Mouse (Mus musculus) erythroid progenitor cell, adult 5-6 weeks (primary cell): ENCODE measurements around the gene Gm47959. TPM values are rescaled to one million over a fixed set of nuclear protein-coding genes. Genes with fewer than 3 reads are reported as not detected.

Source experiments
- ATAC-seq: replicated peaks from 2 replicates; pipeline ENCODE4 v1.8.0; 2016; ENCODE audit warnings: moderate number of reproducible peaks, mild to moderate bottlenecking, moderate TSS enrichment, inconsistent platforms; ENCODE audit not compliant: poor library complexity, low FRiP score, severe bottlenecking
- total RNA-seq, 2 experiments: library from RNA; stranded (forward) in 1 of 2; stranded (reverse) in 1 of 2; fragments of 150-400 nt in 1 of 2; fragments of 186-747, 209-891 nt in 1 of 2; gene quantifications; 2 replicates each; pipeline versions ENCODE4 v1.2.3 to v1.2.4; 2015 to 2017; ENCODE audit warnings: low replicate concordance in 2 of 2

The Gm47959 gene
- total RNA-seq, 2 experiments from 2014 or later, result not detected

- no peak for ATAC-seq
Observed at GRCm38 (mm10) chr1:83016556-83016955, 16.2 kb downstream of the Gm47959 start.

- ATAC-seq, result no peak
Observed at GRCm38 (mm10) chr1:83031950-83032349, 31.6 kb downstream of the Gm47959 start.

GRCm38 (mm10) chr1:83032508-83032907, 32.2 kb downstream of the Gm47959 start:
- ATAC-seq, result no peak

GRCm38 (mm10) chr1:83034509-83034908, 34.2 kb downstream of the Gm47959 start:
- no peak for ATAC-seq

GRCm38 (mm10) chr1:83036892-83037667, 36.7 kb downstream of the Gm47959 start:
- no peak for ATAC-seq

- ATAC-seq, result no peak
Observed at GRCm38 (mm10) chr1:83038109-83038672, 37.8 kb downstream of the Gm47959 start, which contains the start of gene Slc19a3. Gene Slc19a3, minus strand, starts transcription at chr1:83038448.

- ATAC-seq, result no peak
Observed at GRCm38 (mm10) chr1:83039080-83039479, 38.7 kb downstream of the Gm47959 start.

GRCm38 (mm10) chr1:83042380-83042779, 42.0 kb downstream of the Gm47959 start, which contains the start of gene Krtap28-10:
Gene Krtap28-10, minus strand, starts transcription at chr1:83042480.
- no peak for ATAC-seq

- ATAC-seq, result no peak
Observed at GRCm38 (mm10) chr1:83044882-83045427, 44.6 kb downstream of the Gm47959 start, which contains the start of gene Gm47969. Gene Gm47969, plus strand, starts transcription at chr1:83044932.

Other genes starting within 250 kb of the Gm47959 start
- gene Tm4sf20, start 232.1 kb upstream of the Gm47959 start, total RNA-seq (2015; ENCODE audit: low replicate concordance), result not detected in 2 replicates
- not detected in 2 replicates for gene Tm4sf20, start 232.1 kb upstream of the Gm47959 start, total RNA-seq (2017; ENCODE audit: low replicate concordance)
- gene Gm47791, start 229.3 kb upstream of the Gm47959 start, total RNA-seq (2015; ENCODE audit: low replicate concordance), result not detected in 2 replicates
- gene Gm47791, start 229.3 kb upstream of the Gm47959 start, total RNA-seq (2017; ENCODE audit: low replicate concordance), result not detected in 2 replicates
- gene Agfg1, start 161.1 kb upstream of the Gm47959 start, total RNA-seq (2015; ENCODE audit: low replicate concordance), result 24.9 and 33.5 TPM in 2 replicates
- gene Agfg1, start 161.1 kb upstream of the Gm47959 start, total RNA-seq (2017; ENCODE audit: low replicate concordance), result 24.1 and 25.6 TPM in 2 replicates
- 5.8 TPM in 1 of 2 replicates, not detected in the other for gene A030005L19Rik, start 87.2 kb upstream of the Gm47959 start, total RNA-seq (2015; ENCODE audit: low replicate concordance)
- gene A030005L19Rik, start 87.2 kb upstream of the Gm47959 start, total RNA-seq (2017; ENCODE audit: low replicate concordance), result 1.7 TPM in 1 of 2 replicates, not detected in the other
- not detected in 2 replicates for gene A030014E15Rik, start 75.6 kb upstream of the Gm47959 start, total RNA-seq (2015; ENCODE audit: low replicate concordance)
- gene A030014E15Rik, start 75.6 kb upstream of the Gm47959 start, total RNA-seq (2017; ENCODE audit: low replicate concordance), result not detected in 2 replicates
- not detected in 2 replicates for gene Gm6217, start 69.1 kb upstream of the Gm47959 start, total RNA-seq (2015; ENCODE audit: low replicate concordance)
- not detected in 2 replicates for gene Gm6217, start 69.1 kb upstream of the Gm47959 start, total RNA-seq (2017; ENCODE audit: low replicate concordance)
- gene A030003K21Rik, start 57.2 kb upstream of the Gm47959 start, total RNA-seq (2015; ENCODE audit: low replicate concordance), result not detected in 2 replicates
- not detected in 2 replicates for gene A030003K21Rik, start 57.2 kb upstream of the Gm47959 start, total RNA-seq (2017; ENCODE audit: low replicate concordance)
- not detected in 2 replicates for gene Gm7544, start 44.5 kb upstream of the Gm47959 start, total RNA-seq (2015; ENCODE audit: low replicate concordance)
- not detected in 2 replicates for gene Gm7544, start 44.5 kb upstream of the Gm47959 start, total RNA-seq (2017; ENCODE audit: low replicate concordance)
- gene Gm47955, start 40.3 kb upstream of the Gm47959 start, total RNA-seq (2015; ENCODE audit: low replicate concordance), result not detected in 2 replicates
- gene Gm47955, start 40.3 kb upstream of the Gm47959 start, total RNA-seq (2017; ENCODE audit: low replicate concordance), result not detected in 2 replicates
- not detected in 2 replicates for gene Slc19a3, start 37.9 kb downstream of the Gm47959 start, total RNA-seq (2015; ENCODE audit: low replicate concordance)
- gene Slc19a3, start 37.9 kb downstream of the Gm47959 start, total RNA-seq (2017; ENCODE audit: low replicate concordance), result not detected in 2 replicates
- not detected in 2 replicates for gene Krtap28-10, start 41.9 kb downstream of the Gm47959 start, total RNA-seq (2015; ENCODE audit: low replicate concordance)
- gene Krtap28-10, start 41.9 kb downstream of the Gm47959 start, total RNA-seq (2017; ENCODE audit: low replicate concordance), result not detected in 2 replicates
- not detected in 2 replicates for gene Gm47969, start 44.4 kb downstream of the Gm47959 start, total RNA-seq (2015; ENCODE audit: low replicate concordance)
- not detected in 2 replicates for gene Gm47969, start 44.4 kb downstream of the Gm47959 start, total RNA-seq (2017; ENCODE audit: low replicate concordance)
- not detected in 2 replicates for gene A030005K14Rik, start 58.8 kb downstream of the Gm47959 start, total RNA-seq (2015; ENCODE audit: low replicate concordance)
- not detected in 2 replicates for gene A030005K14Rik, start 58.8 kb downstream of the Gm47959 start, total RNA-seq (2017; ENCODE audit: low replicate concordance)
- gene Krtap28-13, start 60.4 kb downstream of the Gm47959 start, total RNA-seq (2015; ENCODE audit: low replicate concordance), result not detected in 2 replicates
- not detected in 2 replicates for gene Krtap28-13, start 60.4 kb downstream of the Gm47959 start, total RNA-seq (2017; ENCODE audit: low replicate concordance)
- gene Ccl20, start 116.2 kb downstream of the Gm47959 start, total RNA-seq (2015; ENCODE audit: low replicate concordance), result not detected in 2 replicates
- gene Ccl20, start 116.2 kb downstream of the Gm47959 start, total RNA-seq (2017; ENCODE audit: low replicate concordance), result not detected in 2 replicates
- gene Daw1, start 159.2 kb downstream of the Gm47959 start, total RNA-seq (2015; ENCODE audit: low replicate concordance), result not detected in 2 replicates
- not detected in 2 replicates for gene Daw1, start 159.2 kb downstream of the Gm47959 start, total RNA-seq (2017; ENCODE audit: low replicate concordance)